Mouse (Mus musculus) stomach, embryonic 14.5 days (tissue): Measurements from ENCODE around the gene Usp3. TPM values are rescaled to one million over a fixed set of nuclear protein-coding genes. Genes with fewer than 3 reads are reported as not detected.

ENCODE experiments used
- ATAC-seq: fragments of 200-750 bp; cut with Nextera tagmentation; 2 replicates; pipeline ENCODE4 v1.8.0; 2017; ENCODE audit warnings: low read depth, moderate TSS enrichment; ENCODE audit not compliant: insufficient number of reproducible peaks, insufficient read depth, low FRiP score
- H3K27ac ChIP-seq: fragments of 300-500 bp; sonication (generic); 2 replicates; pipeline ENCODE4 v1.5.1; 2014; ENCODE audit warnings: mild to moderate bottlenecking, low read length, moderate library complexity, mixed read lengths
- H3K27me3 ChIP-seq: fragments of 300-500 bp; sonication (generic); 2 replicates; pipeline ENCODE4 v1.6.1; 2014; ENCODE audit warnings: low read length, control low read depth, mixed read lengths; ENCODE audit not compliant: control insufficient read depth, insufficient read depth
- H3K36me3 ChIP-seq: fragments of 300-500 bp; sonication (generic); 2 replicates; pipeline ENCODE4 v1.6.1; 2014; ENCODE audit warnings: mild to moderate bottlenecking, control low read depth, low read length, moderate library complexity, mixed read lengths; ENCODE audit not compliant: control insufficient read depth, insufficient read depth
- H3K4me1 ChIP-seq: fragments of 300-500 bp; sonication (generic); 2 replicates; pipeline ENCODE4 v1.6.1; 2014; ENCODE audit warnings: low read length, control low read depth, mixed read lengths; ENCODE audit not compliant: control insufficient read depth, insufficient read depth
- H3K4me2 ChIP-seq: fragments of 300-500 bp; sonication (generic); replicated peaks from 2 replicates; pipeline ENCODE4 v1.6.1; 2014; ENCODE audit warnings: low read depth, low read length, control low read depth
- H3K4me3 ChIP-seq: fragments of 300-500 bp; sonication (generic); 2 replicates; pipeline ENCODE4 v1.5.1; 2014; ENCODE audit warnings: low read depth, low read length, control low read depth
- H3K9ac ChIP-seq: fragments of 300-500 bp; sonication (generic); replicated peaks from 2 replicates; pipeline ENCODE4 v1.6.1; 2014; ENCODE audit warnings: low read depth, mild to moderate bottlenecking, control low read depth, low read length, moderate library complexity, mixed read lengths
- H3K9me3 ChIP-seq: fragments of 300-500 bp; sonication (generic); 2 replicates; pipeline ENCODE4 v1.6.1; 2016; ENCODE audit warnings: low read depth, low read length, control low read depth; ENCODE audit not compliant: control insufficient read depth
- WGBS: fragments of 180-500 bp; shearing (Covaris S2); extraction: QIAGEN DNeasy Blood & Tissue Kit; methylation state at CpG from one replicate; pipeline ENCODE4 v1.1.7; 2014; 5-methylcytosine and 5-hydroxymethylcytosine counted together
- polyA plus RNA-seq: library from polyadenylated mRNA; unstranded; fragments of >200 nt; fragmentation: Nextera tagmentation; extraction: Ambion mirVana; gene quantifications from 2 replicates; pipeline ENCODE4 v1.2.1, GENCODE M21; 2014

Gene Usp3
- polyA plus RNA-seq, 1 experiment from 2014 or later: 74.3 TPM

DNA sequence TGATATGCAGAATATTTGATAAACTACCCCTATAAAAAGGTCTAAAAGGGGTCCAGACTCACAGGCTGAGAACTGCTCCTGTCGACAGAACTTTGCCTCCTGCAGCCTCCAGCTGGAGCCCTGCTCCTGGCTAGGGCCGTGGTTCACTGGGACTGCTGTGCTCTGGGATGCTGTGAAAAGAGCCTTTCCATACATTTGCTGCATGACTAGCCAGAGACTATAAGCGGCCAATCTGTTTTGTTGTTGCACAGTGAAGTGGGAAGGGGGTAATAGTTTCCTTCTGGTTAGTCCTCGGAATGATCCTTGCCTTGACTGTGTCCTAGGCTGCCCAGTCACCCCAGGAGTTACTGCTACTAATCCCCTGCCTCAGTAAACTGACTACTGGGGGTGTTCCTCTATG is 86.9 kb downstream of the Usp3 start:
- Histone ChIP-seq H3K4me1 (peaks cover 6% of the 10 kb centered on the region), H3K27me3 (no peaks in the 10 kb centered on the region), H3K36me3 (peaks cover 35% of the 10 kb centered on the region), H3K4me2 (no peak overlapping the region), H3K4me3 (no peak overlapping the region), H3K9ac (no peak overlapping the region), H3K27ac (no peak overlapping the region), H3K9me3 (no peaks in the 10 kb centered on the region)
- no peak for ATAC-seq
- WGBS: 83% methylated on average over 4 of the region's 4 CpGs

DNA sequence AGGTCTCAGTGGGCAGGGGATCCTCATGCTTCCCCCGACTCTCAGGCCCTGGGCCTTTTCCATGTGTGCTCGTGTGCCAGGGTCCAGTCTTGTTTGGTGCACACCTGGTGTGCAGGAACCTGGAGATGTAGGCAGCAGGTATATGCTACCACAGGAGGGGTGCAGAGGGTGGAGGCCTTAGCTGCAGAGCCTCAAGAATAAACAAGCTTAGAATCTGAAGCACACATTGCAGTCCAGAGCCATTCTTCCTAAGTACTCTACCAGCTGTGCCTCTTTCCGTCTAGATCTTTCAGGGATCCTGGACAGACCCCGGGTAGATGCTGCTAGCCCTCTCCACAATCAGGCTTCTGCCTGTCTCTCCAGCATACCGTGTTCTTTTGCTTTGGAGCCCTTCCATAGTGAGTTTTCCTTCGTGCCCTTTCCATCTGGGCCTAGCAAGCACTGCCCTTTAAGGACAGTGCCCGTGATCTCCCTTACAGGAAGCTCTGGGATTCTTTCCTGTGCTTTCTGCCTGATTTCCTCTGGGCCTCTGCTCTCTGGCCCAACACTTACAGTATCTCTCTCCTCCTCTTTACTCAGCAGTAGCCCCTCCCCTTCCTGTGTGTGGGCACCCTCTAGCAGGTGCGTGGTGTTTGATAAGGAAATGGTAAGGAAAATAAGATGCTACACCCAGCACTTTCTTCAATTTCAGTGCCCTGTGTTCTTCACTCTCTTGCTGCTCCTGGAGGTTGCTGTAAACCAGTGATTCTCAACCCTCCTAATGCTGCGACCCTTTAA is 87.6 kb downstream of the Usp3 start:
- peaks cover 41% of the 10 kb centered on the region for H3K36me3 ChIP-seq
- no peaks in the 10 kb centered on the region for H3K27me3 ChIP-seq
- no peaks in the 10 kb centered on the region for H3K9me3 ChIP-seq
- no peak overlapping the region for H3K4me2 ChIP-seq
- H3K4me1 ChIP-seq: no peaks in the 10 kb centered on the region
- no peak overlapping the region for H3K27ac ChIP-seq
- ATAC-seq: peak; percentile 28; the same call in 1 of the 2 replicates
- no peak overlapping the region for H3K9ac ChIP-seq
- no peak overlapping the region for H3K4me3 ChIP-seq
- WGBS: 82% methylated on average over 9 of the region's 9 CpGs

DNA sequence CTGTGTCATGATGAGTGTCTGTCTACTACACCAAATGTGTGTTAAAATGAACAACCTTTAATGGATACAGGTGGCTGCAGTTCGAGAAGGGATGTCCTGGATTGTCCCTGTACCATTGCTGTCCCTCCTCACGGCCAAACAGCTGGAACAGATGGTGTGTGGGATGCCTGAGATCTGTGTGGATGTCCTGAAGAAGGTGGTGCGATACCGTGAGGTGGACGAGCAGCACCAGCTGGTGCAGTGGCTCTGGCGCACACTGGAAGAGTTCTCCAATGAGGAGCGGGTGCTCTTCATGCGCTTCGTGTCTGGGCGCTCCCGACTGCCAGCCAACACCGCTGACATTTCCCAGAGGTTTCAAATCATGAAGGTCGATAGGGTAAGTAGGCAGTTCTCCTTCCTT is 88.4 kb downstream of the Usp3 start:
- Histone ChIP-seq H3K4me1 (no peaks in the 10 kb centered on the region), H3K9me3 (no peaks in the 10 kb centered on the region), H3K36me3 (peaks cover 41% of the 10 kb centered on the region), H3K9ac (no peak overlapping the region), H3K27me3 (no peaks in the 10 kb centered on the region), H3K4me3 (no peak overlapping the region), H3K4me2 (no peak overlapping the region), H3K27ac (no peak overlapping the region)
- 88% methylated on average over 13 of the region's 13 CpGs for WGBS
- no peak for ATAC-seq

DNA sequence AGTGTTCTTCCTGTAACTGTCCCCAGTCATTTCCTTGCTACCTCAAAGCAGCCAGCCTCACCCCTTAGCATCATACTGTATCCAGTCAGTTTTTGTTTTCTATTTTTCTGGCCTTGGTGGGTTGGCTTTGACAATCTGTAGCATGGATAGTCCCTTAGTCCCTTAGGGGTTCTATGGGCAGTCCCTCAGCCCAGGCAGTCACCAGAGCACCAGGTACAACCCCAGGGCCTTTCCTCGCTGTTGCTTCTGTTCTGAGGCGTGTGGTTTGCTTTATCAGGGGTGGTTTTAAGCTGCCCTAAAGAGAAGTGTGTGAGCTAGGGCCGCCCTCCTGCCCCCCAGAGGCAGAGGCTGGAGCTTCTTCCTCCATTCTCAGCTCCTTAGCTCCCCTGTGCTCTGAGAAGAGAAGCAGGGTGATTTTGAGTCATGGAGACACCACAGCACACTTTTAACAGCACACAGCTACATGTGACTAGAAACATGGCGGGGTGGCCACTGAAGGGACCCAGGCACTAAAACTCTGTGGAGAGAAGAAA is 89.0 kb downstream of the Usp3 start:
- Histone ChIP-seq H3K9me3 (no peaks in the 10 kb centered on the region), H3K4me2 (no peak overlapping the region), H3K27ac (no peak overlapping the region), H3K36me3 (peaks cover 41% of the 10 kb centered on the region), H3K4me1 (no peaks in the 10 kb centered on the region), H3K27me3 (no peaks in the 10 kb centered on the region), H3K9ac (no peak overlapping the region), H3K4me3 (no peak overlapping the region)
- 86% methylated on average over 4 of the region's 4 CpGs for WGBS
- no peak for ATAC-seq

DNA sequence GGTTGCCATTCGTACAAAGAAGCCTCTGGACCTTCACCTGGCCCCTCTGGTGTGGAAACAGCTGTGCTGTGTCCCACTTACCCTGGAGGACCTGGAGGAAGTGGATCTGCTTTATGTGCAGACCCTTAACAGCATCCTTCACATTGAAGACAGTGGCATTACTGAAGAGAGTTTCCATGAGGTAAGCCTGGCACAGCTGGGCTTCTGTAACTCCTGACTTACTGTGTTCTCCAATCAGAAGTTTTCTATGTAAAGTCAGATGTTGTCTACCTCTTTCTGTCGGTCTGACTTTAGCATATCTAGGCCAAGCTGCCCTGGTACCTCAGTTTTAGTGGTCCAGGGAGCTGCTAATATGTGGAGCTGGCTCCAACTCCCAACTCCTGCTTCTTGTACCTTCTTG is 91.7 kb downstream of the Usp3 start:
- Histone ChIP-seq H3K36me3 (peaks cover 40% of the 10 kb centered on the region), H3K27ac (no peak overlapping the region), H3K27me3 (no peaks in the 10 kb centered on the region), H3K4me3 (no peak overlapping the region), H3K9ac (no peak overlapping the region), H3K9me3 (no peaks in the 10 kb centered on the region), H3K4me2 (no peak overlapping the region), H3K4me1 (no peaks in the 10 kb centered on the region)
- 56% methylated on average over 2 of the region's 2 CpGs for WGBS
- no peak for ATAC-seq

DNA sequence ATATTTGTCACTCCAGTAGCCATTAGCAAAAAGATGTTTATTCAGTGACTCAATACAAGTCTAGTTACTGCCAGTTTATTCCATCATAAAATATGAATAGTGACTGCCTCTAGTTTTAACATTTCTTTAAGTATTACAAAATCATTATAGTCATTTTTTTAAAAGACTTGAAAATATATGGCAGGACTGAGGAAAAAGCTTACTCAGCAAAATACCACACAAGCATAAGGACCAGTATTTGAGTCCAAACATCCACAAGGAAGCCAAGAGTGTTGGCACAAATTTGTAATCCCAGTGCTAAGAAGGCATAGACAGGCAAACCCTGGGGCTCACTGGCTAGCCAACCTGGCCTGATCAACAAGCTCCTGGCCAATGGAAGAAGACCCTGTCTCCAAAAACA is 99.0 kb downstream of the Usp3 start:
- no peak overlapping the region for H3K4me2 ChIP-seq
- H3K9me3 ChIP-seq: no peaks in the 10 kb centered on the region
- no peak overlapping the region for H3K27ac ChIP-seq
- H3K4me1 ChIP-seq: no peaks in the 10 kb centered on the region
- no peak overlapping the region for H3K9ac ChIP-seq
- H3K27me3 ChIP-seq: no peaks in the 10 kb centered on the region
- ATAC-seq: no peak
- no peak overlapping the region for H3K4me3 ChIP-seq
- peaks cover 61% of the 10 kb centered on the region for H3K36me3 ChIP-seq

DNA sequence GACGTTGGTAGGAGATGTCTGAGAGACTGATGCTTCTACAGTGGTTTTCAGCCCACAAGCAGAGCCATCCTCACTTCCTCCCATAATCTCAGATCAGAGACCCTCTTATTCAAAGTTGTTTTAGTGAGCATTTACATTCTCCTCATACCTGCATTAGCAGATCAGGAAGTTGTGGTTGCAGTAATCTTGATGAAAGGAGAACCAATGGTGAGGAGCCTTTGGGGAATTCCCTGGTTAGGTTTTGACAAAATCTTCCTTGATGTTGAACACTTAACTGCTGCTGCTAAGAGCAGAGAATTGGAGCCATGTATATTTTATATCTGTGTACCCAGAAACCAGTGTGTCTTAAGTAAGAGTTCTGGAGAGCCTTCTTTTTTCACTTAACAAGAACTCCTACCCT is 100.6 kb downstream of the Usp3 start:
- H3K4me2 ChIP-seq: no peak overlapping the region
- H3K27me3 ChIP-seq: no peaks in the 10 kb centered on the region
- 88% methylated on average over 1 of the region's 1 CpGs for WGBS
- no peak overlapping the region for H3K4me3 ChIP-seq
- no peak for ATAC-seq
- H3K36me3 ChIP-seq: peaks cover 63% of the 10 kb centered on the region
- no peaks in the 10 kb centered on the region for H3K9me3 ChIP-seq
- no peak overlapping the region for H3K27ac ChIP-seq
- H3K9ac ChIP-seq: no peak overlapping the region
- no peaks in the 10 kb centered on the region for H3K4me1 ChIP-seq

DNA sequence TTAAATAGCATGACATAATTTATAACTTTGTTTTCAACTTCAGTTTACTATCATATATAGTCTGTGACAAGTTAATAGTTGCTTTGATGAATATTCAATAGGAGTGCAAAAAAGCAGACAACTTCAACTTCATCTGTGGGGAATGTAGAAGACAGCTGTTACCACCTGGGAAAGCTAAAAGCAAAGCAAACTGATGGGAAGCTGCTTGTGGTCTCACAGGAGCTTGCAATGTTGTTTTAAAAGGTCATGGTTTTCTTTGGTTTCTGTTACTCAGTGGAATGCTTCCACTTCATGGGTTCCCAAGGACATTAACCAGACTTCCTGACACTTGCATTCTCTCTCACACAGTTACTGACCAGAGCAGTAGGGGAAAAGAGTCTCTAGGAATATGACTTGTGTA is 104.2 kb downstream of the Usp3 start:
- no peak for ATAC-seq
- no peaks in the 10 kb centered on the region for H3K27me3 ChIP-seq
- no peaks in the 10 kb centered on the region for H3K4me1 ChIP-seq
- H3K9me3 ChIP-seq: no peaks in the 10 kb centered on the region
- no peak overlapping the region for H3K27ac ChIP-seq
- no peak overlapping the region for H3K4me3 ChIP-seq
- no peak overlapping the region for H3K9ac ChIP-seq
- no peak overlapping the region for H3K4me2 ChIP-seq
- peaks cover 59% of the 10 kb centered on the region for H3K36me3 ChIP-seq

DNA sequence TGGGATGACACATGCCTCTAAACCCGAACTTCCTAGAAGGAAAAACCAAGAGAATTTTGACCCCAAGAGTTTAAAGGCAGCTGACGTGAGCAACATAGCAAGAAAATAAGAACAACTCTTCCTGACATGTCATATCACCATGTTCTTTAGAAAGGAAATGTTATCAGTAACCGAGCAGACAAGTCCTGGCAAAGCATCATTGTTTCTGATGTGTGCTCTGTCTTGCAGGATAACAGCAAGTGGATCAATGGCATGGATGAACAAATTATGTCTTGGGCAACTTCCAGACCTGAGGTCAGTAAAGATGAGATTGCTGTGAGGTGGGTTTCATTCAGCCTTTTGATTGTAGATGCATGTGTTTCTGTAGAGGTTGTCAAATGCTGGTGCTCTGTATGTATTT is 109.5 kb downstream of the Usp3 start:
- Histone ChIP-seq H3K9ac (no peak overlapping the region), H3K36me3 (peaks cover 48% of the 10 kb centered on the region), H3K9me3 (no peaks in the 10 kb centered on the region), H3K4me3 (no peak overlapping the region), H3K27me3 (no peaks in the 10 kb centered on the region), H3K4me2 (no peak overlapping the region), H3K4me1 (no peaks in the 10 kb centered on the region), H3K27ac (no peak overlapping the region)
- ATAC-seq: no peak
- 83% methylated on average over 3 of the region's 3 CpGs for WGBS
